Mouse (Mus musculus) lung, embryonic 14.5 days (tissue): Measurements from ENCODE around the gene Luc7l2. TPM values are rescaled to one million over a fixed set of nuclear protein-coding genes. Genes with fewer than 3 reads are reported as not detected.

Source experiments
- ATAC-seq: fragments of 200-750 bp; cut with Nextera tagmentation; 2 replicates; pipeline ENCODE4 v1.8.0; 2017; ENCODE audit warnings: mild to moderate bottlenecking, moderate TSS enrichment, moderate library complexity; ENCODE audit not compliant: insufficient read depth
- DNase-seq: peaks from one replicate; pipeline ENCODE4 v3.0.0-alpha.2; 2015
- H3K27ac ChIP-seq: fragments of 300-500 bp; sonication (generic); 2 replicates; pipeline ENCODE4 v1.5.1; 2014; ENCODE audit warnings: low read depth, mild to moderate bottlenecking, moderate library complexity
- H3K27me3 ChIP-seq: fragments of 300-500 bp; sonication (generic); 2 replicates; pipeline ENCODE4 v1.6.1; 2014; ENCODE audit warnings: low read length, control low read depth; ENCODE audit not compliant: insufficient read depth
- H3K36me3 ChIP-seq: fragments of 300-500 bp; sonication (generic); 2 replicates; pipeline ENCODE4 v1.6.1; 2014; ENCODE audit warnings: control low read depth; ENCODE audit not compliant: insufficient read depth
- H3K4me1 ChIP-seq: fragments of 300-500 bp; sonication (generic); 2 replicates; pipeline ENCODE4 v1.6.1; 2014; ENCODE audit warnings: antibody characterized with exemption, control low read depth; ENCODE audit not compliant: insufficient read depth
- H3K4me2 ChIP-seq: fragments of 300-500 bp; sonication (generic); 2 replicates; pipeline ENCODE4 v1.6.1; 2014; ENCODE audit warnings: mild to moderate bottlenecking
- H3K4me3 ChIP-seq: fragments of 300-500 bp; sonication (generic); 2 replicates; pipeline ENCODE4 v1.5.1; 2014; ENCODE audit warnings: low read depth, low read length
- H3K9ac ChIP-seq: fragments of 300-500 bp; sonication (generic); 2 replicates; pipeline ENCODE4 v1.6.1; 2014
- H3K9me3 ChIP-seq: fragments of 300-500 bp; sonication (generic); 2 replicates; pipeline ENCODE4 v1.6.1; 2016; ENCODE audit warnings: low read depth, low read length, control low read depth
- CTCF ChIP-seq: IDR thresholded peaks from 2 replicates; pipeline ENCODE4 v1.5.1; 2016; ENCODE audit warnings: antibody characterized with exemption, low read depth
- WGBS: fragments of 180-500 bp; shearing (Covaris S2); extraction: QIAGEN DNeasy Blood & Tissue Kit; methylation state at CpG from one replicate; pipeline ENCODE4 v1.1.7; 2014; 5-methylcytosine and 5-hydroxymethylcytosine counted together
- polyA plus RNA-seq: library from polyadenylated mRNA; unstranded; fragments of >200 nt; fragmentation: Nextera tagmentation; extraction: Ambion mirVana; gene quantifications from 2 replicates; pipeline ENCODE4 v1.2.1, GENCODE M21; 2014

Gene Luc7l2
- polyA plus RNA-seq, 1 experiment from 2014 or later, result 47.0 TPM

DNA sequence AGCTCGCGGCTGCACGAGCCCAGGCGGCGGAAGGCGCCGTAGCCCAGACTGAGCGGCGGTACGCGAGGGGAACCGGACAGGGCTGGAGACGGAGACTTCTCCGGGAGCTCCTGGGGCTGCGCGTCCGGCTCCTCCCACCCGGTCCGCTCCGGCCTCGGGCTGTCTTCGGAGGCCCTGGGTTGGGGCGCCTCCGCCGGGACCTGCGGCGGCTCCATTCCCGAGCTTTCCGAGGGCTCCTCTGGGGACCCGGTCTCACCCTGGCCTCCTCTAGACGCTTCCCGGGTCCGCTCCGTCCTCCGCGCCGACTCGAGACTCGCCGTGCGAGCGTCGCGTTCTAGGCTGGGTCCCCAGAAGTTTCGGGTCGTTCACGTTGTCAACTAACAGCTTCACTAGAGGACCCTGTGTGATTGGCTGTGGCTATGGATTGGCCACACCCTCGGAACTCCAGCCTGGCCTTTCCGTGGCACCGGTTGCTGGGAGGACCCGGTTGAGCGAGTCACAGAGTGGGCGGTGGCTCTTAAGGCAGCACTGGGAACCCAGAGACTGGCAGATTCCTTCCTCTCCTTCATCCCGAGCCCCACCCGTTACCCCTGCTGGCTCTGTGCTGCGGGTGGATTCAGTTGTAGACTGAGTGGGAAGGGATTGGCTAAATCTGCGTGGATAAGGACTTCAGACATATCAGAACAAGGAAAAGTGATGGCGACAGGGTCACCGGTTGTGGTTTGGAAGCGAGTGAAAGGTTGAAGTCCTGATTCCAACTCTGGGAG is 85.9 kb downstream of the Luc7l2 start, which contains the start of gene Klrg2:
Klrg2 (minus strand) TSS at position 391 of the 767 bp plus-strand sequence.
- DNase-seq (peak; percentile 69), ATAC-seq (peak; percentile 84)
- Histone ChIP-seq H3K27me3 (peaks cover 75% of the 10 kb centered on the region), H3K9me3 (no peaks in the 10 kb centered on the region), H3K4me2 (peak within 1 kb of the TSS; percentile 98), H3K27ac (no peak within 1 kb of the TSS), H3K4me1 (no peaks in the 10 kb centered on the region), H3K9ac (peak within 1 kb of the TSS; percentile 42), H3K36me3 (no peaks in the 10 kb centered on the region), H3K4me3 (peak within 1 kb of the TSS; percentile 50)
- WGBS, result 1% methylated on average over 55 of the region's 60 CpGs
- no peak for TF ChIP-seq CTCF

DNA sequence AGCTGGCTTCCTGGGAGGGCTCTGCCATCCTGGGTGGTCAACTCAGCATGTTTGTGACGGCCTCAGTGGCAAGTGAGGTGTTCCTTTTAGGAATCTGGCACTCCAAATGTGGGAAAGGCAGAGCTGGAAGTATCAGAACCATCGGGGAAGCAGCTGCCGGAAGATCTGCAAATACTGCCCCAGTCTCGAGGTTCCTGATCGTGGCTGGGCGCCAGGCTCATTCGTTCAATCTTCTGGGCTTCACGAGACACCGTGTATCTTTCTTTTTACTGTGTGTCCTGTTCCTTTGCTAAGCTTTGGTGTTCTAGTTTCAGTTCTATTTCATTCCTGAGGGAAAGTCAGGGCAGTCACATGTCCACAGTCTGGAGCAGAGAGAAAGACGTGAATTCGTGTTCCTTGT is 89.3 kb downstream of the Luc7l2 start:
- no peak overlapping the region for H3K4me3 ChIP-seq
- no peak overlapping the region for H3K4me2 ChIP-seq
- H3K9ac ChIP-seq, result no peak overlapping the region
- no peak for TF ChIP-seq CTCF
- peaks cover 69% of the 10 kb centered on the region for H3K27me3 ChIP-seq
- no peaks in the 10 kb centered on the region for H3K4me1 ChIP-seq
- WGBS, result 46% methylated on average over 11 of the region's 11 CpGs
- ATAC-seq (no peak), DNase-seq (peak; percentile 5)
- H3K27ac ChIP-seq, result no peak overlapping the region
- H3K36me3 ChIP-seq, result no peaks in the 10 kb centered on the region
- no peaks in the 10 kb centered on the region for H3K9me3 ChIP-seq

DNA sequence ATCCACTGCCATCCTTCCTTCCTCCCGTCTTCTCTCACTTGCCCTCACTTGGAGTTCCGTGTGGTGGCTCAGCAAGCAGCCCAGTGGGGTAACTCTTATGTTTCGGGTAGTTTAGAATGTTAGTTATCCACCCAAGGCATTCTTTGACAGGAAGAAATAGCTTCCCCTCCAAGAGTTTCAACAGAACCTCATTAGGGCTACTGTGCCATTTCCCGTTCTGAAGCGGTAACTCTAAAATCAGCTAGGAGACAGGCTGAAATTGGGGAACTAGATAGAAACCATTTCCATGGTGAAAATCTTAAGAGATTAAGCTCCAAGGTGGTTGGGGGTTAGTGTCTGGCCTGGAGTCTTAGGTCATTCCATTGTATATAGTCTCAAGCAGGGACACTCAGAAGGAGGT is 90.1 kb downstream of the Luc7l2 start:
- DNase-seq, result no peak
- no peak for ATAC-seq
- peaks cover 60% of the 10 kb centered on the region for H3K27me3 ChIP-seq
- H3K4me3 ChIP-seq, result no peak overlapping the region
- WGBS, result 65% methylated on average over 5 of the region's 5 CpGs
- H3K9me3 ChIP-seq, result no peaks in the 10 kb centered on the region
- H3K36me3 ChIP-seq, result no peaks in the 10 kb centered on the region
- no peak overlapping the region for H3K27ac ChIP-seq
- H3K4me1 ChIP-seq, result no peaks in the 10 kb centered on the region
- no peak for TF ChIP-seq CTCF
- no peak overlapping the region for H3K4me2 ChIP-seq
- H3K9ac ChIP-seq, result no peak overlapping the region

DNA sequence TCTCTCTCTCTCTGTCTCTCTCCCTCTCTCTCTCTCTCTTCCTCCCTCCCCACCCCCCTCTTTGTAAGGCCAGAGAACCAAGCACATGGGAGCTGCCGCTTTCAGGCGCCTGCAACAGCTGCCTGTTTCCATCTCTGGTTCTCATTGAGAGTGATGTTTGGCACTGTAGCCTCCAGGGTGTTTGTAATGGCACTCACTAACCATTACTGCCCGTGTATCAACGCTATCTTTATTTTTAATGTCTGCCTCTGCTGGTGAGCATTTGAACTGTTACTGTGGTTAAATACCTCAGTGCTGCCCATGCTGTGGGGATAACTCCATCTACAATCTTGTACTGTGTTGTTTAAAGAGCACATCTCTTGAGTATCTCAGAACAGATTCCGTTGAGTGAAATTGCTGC is 90.5 kb downstream of the Luc7l2 start:
- Histone ChIP-seq H3K27me3 (peaks cover 56% of the 10 kb centered on the region), H3K27ac (no peak overlapping the region), H3K36me3 (no peaks in the 10 kb centered on the region), H3K4me1 (no peaks in the 10 kb centered on the region), H3K9ac (no peak overlapping the region), H3K4me2 (no peak overlapping the region), H3K9me3 (no peaks in the 10 kb centered on the region), H3K4me3 (no peak overlapping the region)
- no peak for ATAC-seq
- peak; percentile 36 for TF ChIP-seq CTCF
- peak; percentile 16 for DNase-seq
- 45% methylated on average over 5 of the region's 5 CpGs for WGBS

DNA sequence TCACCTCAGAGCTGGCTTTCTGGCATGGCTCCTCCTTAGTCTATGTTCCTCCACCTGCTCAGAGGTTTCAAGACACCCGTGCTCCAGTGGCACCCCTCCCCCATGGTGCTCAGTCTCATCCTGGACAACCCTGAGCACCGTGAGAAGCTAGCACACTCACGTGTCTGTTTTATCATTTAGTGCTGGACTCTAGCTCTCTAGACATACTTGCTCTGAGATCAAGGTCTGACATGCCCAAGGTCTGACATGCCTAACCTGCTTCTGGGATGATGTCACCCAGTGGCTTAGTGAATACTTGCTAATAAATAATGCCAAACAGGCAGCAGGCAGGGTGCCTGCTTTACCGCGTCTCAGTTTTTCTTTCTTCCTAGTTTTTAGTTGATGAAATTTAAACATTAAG is 91.5 kb downstream of the Luc7l2 start:
- Histone ChIP-seq H3K27ac (no peak overlapping the region), H3K9me3 (no peaks in the 10 kb centered on the region), H3K4me1 (no peaks in the 10 kb centered on the region), H3K4me2 (no peak overlapping the region), H3K36me3 (no peaks in the 10 kb centered on the region), H3K4me3 (no peak overlapping the region), H3K9ac (no peak overlapping the region), H3K27me3 (peaks cover 47% of the 10 kb centered on the region)
- TF ChIP-seq CTCF, result no peak
- ATAC-seq (no peak), DNase-seq (no peak)
- WGBS, result 55% methylated on average over 5 of the region's 5 CpGs

DNA sequence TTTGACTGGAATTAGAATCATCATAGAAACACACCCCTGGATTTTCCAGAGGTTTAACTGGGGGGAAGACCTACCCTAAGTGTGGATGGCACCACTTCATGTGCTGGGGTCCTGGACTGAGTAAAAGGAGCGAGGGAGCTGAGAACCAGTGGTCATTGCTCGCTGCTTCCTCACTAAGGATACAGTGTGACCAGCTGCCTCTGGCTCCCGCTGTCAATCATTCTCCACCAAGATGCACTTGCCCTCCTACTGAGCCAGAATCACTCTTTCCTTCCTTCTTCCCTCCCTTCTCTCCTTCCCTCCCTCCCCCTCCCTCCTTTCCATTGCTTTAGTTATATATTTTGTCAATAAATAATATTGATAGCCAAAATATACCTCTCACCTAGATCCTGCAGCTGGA is 91.9 kb downstream of the Luc7l2 start:
- no peaks in the 10 kb centered on the region for H3K4me1 ChIP-seq
- TF ChIP-seq CTCF, result no peak
- H3K4me2 ChIP-seq, result no peak overlapping the region
- H3K4me3 ChIP-seq, result no peak overlapping the region
- no peak overlapping the region for H3K9ac ChIP-seq
- DNase-seq, result no peak
- H3K27ac ChIP-seq, result no peak overlapping the region
- WGBS, result 69% methylated on average over 3 of the region's 3 CpGs
- no peaks in the 10 kb centered on the region for H3K36me3 ChIP-seq
- peaks cover 42% of the 10 kb centered on the region for H3K27me3 ChIP-seq
- ATAC-seq, result no peak
- H3K9me3 ChIP-seq, result no peaks in the 10 kb centered on the region

DNA sequence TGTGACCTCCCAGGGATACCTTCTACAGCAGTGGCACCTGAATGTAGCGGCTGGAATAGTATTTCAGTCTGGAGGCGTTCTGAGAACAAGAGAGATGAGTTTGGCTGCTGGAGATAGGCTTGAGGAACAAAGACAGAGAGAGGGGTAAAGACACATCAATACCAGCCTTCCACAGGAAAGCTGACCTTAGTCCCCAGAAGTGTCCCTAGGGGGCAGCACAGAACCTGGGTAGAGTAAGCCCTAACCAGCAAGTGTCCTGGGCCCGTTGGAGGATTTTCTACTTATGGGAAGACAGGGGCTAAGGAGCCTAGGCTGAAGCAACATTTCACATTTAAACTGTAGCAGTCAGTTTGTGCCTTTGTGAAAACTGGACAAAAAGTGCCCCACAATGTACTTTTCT is 98.4 kb downstream of the Luc7l2 start:
- no peaks in the 10 kb centered on the region for H3K9me3 ChIP-seq
- no peaks in the 10 kb centered on the region for H3K4me1 ChIP-seq
- H3K27me3 ChIP-seq, result no peaks in the 10 kb centered on the region
- H3K4me2 ChIP-seq, result no peak overlapping the region
- no peaks in the 10 kb centered on the region for H3K36me3 ChIP-seq
- ATAC-seq, result no peak
- H3K4me3 ChIP-seq, result no peak overlapping the region
- H3K27ac ChIP-seq, result no peak overlapping the region
- no peak; the same call in 1 of the 2 replicates for TF ChIP-seq CTCF
- DNase-seq, result peak; percentile 32
- 76% methylated on average over 3 of the region's 3 CpGs for WGBS
- H3K9ac ChIP-seq, result no peak overlapping the region
